Mouse (Mus musculus) heart, postnatal 14 days (tissue): ENCODE measurements around the gene Abhd18. TPM values are rescaled to one million over a fixed set of nuclear protein-coding genes. Genes with fewer than 3 reads are reported as not detected.
"Not testable (repeated sequence)": the region's sequence is repeated elsewhere in the genome, so short reads cannot be mapped to it uniquely, and the experiment has no call there.

ENCODE experiments used
- DNase-seq, 2 experiments: peaks; one replicate each; pipeline ENCODE4 v3.0.0; 2021 to 2022
- intact Hi-C: fragments of 180-260 bp; cut with DNase I; formaldehyde crosslinking; loops from one replicate; pipeline ENCODE4 v1.15.1; 2025
- long read RNA-seq, 2 experiments: library from polyadenylated mRNA; stranded (forward); transcript quantifications; one replicate each; pipeline ENCODE4 v2.0.0; 2021
- total RNA-seq, 2 experiments: library from RNA; stranded (reverse); gene quantifications; 2 replicates each; pipeline ENCODE4 v1.2.3; 2021

The Abhd18 gene
- total RNA-seq = 10 to 100 TPM; 65.1 to 65.4 TPM
- long read RNA-seq, experiment 1, full-length matches to known transcripts = 62 of 77 reads
- long read RNA-seq, experiment 1, partial matches to known transcripts = 7 of 77 reads
- long read RNA-seq, experiment 1, other reads (novel, unspliced or antisense) = 8 of 77 reads
- long read RNA-seq, experiment 2, full-length matches to known transcripts = 74 of 85 reads
- long read RNA-seq, experiment 2, partial matches to known transcripts = 11 of 85 reads
- long read RNA-seq, experiment 2, other reads (novel, unspliced or antisense) = 0 of 85 reads

GRCm38 (mm10) chr3:40846957-40847017 is at the start of gene Abhd18:
TSS of gene Abhd18 (plus strand) at chr3:40846970.
- DNase-seq = not testable (repeated sequence)
- intact Hi-C loops = loop anchor here (5.0 kb wide), 1 partner anchor 46 kb away; no protein-coding TSS in a partner anchor

DNA sequence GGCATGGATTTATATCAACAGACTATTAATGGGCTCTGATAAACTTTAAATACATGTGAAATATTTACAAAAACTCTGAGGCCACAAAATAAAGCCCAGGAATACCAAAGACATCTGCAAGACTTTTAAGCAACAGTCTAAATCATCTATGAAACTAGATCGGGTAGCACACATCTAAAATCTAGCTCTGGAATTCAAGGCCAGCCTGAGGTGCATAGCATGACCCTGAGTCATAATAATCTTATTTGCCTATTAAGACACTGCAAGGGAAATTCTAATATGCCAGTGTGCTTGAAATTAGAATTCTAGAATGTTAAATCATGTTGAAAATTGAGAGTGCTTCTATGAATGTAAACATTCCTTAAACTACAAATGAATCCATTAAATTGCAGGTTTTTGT is 48.7 kb upstream of the Abhd18 start:
- no peak for DNase-seq
- intact Hi-C loops = no loop called here

DNA sequence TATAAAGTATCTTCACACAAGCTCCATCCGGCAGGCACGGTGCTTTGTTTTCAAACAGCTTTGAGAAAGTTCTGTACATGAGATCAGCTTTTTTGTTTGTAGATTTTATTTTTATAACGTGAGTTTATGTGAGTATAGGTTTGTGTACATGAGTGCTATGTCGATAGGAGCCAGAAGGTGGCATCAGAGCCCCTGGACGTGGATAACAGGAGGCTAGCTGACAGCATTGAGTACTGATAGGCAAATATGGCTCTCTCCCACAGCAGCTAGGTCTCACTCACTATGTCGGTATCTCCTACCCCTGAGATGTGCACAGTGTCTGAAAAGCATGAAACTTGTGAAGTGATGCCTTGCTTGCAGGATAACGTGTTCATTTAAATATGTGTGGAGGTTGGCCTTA is 48.3 kb upstream of the Abhd18 start:
- intact Hi-C loops = no loop called here
- DNase-seq = peak; percentile 23 to 40

DNA sequence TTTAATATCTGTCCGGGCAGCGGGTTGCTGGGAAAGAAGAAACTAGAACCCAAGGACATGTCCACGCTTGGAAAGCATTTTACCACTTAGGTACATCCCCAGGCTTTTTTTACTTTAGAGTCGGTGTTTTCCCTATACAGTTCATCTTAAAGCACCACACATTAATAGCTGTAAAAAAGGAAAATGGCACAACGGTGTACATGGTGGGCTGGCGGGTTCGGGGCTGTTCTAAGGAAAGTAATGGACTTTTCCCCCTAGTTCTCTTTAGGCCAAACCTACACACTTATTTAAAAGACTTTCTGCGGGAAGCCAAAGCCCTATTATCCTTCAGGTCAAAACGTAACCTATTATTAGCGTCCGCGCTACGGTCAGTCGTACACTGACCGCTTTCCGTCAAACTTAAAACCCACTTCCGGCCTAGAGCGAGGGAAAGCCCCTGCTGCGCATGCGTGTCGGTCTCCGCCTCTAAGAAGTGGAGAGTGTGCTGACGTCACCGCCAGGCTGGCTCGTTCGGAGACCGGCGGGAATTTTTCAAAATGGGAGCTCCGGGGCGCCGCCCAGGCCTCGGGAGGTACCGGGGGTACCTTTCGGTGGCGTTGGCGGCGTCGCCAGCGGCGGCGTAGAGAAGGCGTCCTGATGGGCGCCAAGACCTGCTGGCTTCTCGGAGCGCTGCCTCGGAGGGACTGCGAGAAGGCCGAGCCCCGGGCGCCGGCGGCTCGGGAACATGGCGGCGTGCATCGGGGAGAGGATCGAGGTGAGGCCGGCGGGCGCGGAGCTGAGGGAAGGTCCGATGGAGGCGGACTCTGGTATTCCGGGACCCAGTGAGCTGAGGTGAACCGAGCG is 47.0 kb upstream of the Abhd18 start, which contains the start of gene Plk4:
TSS of gene Plk4 (plus strand) at position 490 of the 843 bp plus-strand sequence.
- peak; percentile 97 to 98 for DNase-seq
- intact Hi-C loops = loop anchor here (2.0 to 5.0 kb wide), 2 partner anchors 55 to 272 kb away; partner anchors contain the start of gene Hspa4l

GRCm38 (mm10) chr3:40800373-40800823 is 46.4 kb upstream of the Abhd18 start:
- peak in 1 of 2 experiments; percentile 33 for DNase-seq
- intact Hi-C loops = loop anchor here (2.0 to 5.0 kb wide), 2 partner anchors 56 to 273 kb away; partner anchors contain the start of gene Hspa4l

DNA sequence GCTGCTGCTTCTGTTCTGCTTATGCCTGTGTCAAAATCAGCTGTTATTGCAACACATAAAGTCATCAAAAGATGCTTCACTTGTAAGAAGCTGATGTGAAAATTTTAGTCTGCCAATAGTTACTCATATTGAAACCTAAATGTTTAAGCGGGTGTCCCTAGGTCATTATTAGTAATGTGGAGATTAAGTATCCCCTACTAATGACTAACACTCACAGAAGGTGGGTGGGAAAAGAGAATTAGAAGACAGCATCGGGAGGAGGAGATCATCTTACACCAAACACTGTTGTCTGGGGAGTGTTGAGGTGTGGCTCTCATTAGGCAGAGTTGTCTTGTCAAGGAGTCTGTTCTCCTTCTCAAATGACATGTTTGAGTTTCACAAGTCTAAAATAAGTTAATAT is 39.9 kb upstream of the Abhd18 start:
- DNase-seq = no peak
- intact Hi-C loops = no loop called here

- intact Hi-C loops = no loop called here
- DNase-seq = no peak
Measured at GRCm38 (mm10) chr3:40808686-40809085, 38.1 kb upstream of the Abhd18 start.

GRCm38 (mm10) chr3:40809894-40810293 is 36.9 kb upstream of the Abhd18 start:
- no peak for DNase-seq
- intact Hi-C loops = no loop called here

GRCm38 (mm10) chr3:40813275-40813674 is 33.5 kb upstream of the Abhd18 start:
- no peak for DNase-seq
- intact Hi-C loops = no loop called here

DNA sequence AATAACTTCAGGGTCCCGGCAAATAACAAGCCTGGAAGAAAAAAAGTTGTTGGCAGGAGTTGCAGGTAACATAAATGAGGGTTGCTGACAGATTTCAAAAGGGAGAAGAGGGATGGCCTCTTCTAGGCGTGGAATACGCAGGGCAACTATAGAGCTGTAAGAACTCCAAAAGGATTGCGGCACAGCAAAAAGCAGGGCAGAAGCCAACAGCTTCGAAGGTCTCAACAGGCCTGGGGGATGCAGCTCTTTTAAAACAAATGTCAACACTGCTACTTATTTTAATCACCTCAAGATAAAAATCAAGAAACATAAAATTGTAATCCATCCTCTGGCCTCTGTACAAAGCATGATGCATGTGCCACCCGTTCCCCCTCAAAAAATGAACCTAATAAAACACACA is 1.2 kb upstream of the Abhd18 start:
- not testable (repeated sequence) for DNase-seq

DNA sequence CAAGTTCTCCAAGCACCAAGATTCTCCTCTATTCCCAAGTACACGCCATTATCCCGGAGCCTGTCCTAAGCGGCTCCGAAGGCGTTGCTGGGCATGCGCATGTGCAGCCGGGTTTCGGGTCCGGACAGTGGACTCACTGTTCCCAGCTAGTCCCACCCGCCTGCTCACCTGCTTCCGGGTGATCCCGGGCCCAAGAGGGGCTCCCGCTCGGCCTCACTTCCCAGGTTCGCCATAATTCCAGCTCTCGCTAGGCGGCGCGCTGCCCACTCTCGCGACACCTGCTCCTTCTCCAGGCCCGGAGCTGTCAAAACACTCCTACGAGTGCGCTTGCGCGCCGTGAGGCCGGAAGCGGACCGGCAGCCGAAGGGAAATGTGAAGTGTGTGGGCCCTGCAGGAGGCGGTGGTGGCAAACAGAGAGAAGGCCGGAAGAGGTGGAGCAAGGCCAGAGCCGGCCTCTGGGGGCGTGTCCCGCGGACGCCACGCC is 255 bp upstream of the Abhd18 start, which contains the start of gene Mfsd8:
TSS of gene Mfsd8 (minus strand) at position 414 of the 484 bp plus-strand sequence.
- intact Hi-C loops = loop anchor here (5.0 kb wide), 1 partner anchor 46 kb away; no protein-coding TSS in a partner anchor
- peak; percentile 94 for DNase-seq

More for the DNA sequence above, 1.2 kb upstream of the Abhd18 start:
- intact Hi-C loops = loop anchor here (5.0 kb wide), 1 partner anchor 47 kb away; no protein-coding TSS in a partner anchor

GRCm38 (mm10) chr3:40847018-40847417 is 248 bp downstream of the Abhd18 start:
- intact Hi-C loops = loop anchor here (5.0 kb wide), 1 partner anchor 45 kb away; no protein-coding TSS in a partner anchor
- DNase-seq = peak; percentile 49 to 53

GRCm38 (mm10) chr3:40847936-40848335 is 1.2 kb downstream of the Abhd18 start:
- intact Hi-C loops = loop anchor here (5.0 kb wide), 1 partner anchor 44 kb away; no protein-coding TSS in a partner anchor
- DNase-seq = not testable (repeated sequence)

DNA sequence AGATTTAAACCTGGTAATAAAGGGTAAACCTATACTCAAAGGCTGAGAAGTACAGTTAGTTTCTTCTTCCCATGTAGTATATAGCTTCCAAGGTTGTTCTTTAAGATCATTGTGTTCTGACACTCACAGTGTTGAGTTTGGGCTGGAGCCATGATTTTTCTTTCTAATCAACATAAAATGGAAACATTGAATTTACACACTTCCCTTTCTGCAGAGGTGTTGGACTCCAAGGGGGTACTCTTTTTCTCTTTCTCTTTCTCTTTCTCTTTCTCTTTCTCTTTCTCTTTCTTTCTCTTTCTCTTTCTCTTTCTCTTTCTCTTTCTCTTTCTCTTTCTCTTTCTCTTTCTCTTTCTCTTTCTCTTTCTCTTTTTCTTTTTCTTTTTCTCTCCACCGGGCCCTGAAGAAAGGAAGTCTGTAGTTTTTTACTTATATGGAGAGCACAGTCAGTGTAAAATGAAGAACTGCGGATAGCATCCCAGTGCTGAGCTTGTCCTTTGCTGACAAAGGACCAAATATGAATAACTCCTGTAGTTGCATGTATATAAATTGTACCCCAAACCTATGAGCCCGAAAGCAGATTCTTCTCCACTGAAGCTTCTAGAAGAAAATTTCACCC is 6.5 kb downstream of the Abhd18 start:
- DNase-seq, intact Hi-C loops: not testable (repeated sequence)

DNA sequence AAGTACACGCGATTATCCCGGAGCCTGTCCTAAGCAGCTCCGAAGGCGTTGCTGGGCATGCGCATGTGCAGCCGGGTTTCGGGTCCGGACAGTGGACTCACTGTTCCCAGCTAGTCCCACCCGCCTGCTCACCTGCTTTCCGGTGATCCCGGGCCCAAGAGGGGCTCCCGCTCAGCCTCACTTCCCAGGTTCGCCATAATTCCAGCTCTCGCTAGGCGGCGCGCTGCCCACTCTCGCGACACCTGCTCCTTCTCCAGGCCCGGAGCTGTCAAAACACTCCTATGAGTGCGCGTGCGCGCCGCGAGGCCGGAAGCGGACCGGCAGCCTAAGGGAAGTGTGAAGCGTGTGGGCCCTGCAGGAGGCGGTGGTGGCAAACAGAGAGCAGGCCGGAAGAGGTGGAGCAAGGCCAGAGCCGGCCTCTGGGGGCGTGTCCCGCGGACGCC is 47.1 kb downstream of the Abhd18 start:
- peak; percentile 97 for DNase-seq
- intact Hi-C loops = loop anchor here (5.0 kb wide), 1 partner anchor 47 kb away; the partner anchor contains the start of genes Abhd18 and Mfsd8

DNA sequence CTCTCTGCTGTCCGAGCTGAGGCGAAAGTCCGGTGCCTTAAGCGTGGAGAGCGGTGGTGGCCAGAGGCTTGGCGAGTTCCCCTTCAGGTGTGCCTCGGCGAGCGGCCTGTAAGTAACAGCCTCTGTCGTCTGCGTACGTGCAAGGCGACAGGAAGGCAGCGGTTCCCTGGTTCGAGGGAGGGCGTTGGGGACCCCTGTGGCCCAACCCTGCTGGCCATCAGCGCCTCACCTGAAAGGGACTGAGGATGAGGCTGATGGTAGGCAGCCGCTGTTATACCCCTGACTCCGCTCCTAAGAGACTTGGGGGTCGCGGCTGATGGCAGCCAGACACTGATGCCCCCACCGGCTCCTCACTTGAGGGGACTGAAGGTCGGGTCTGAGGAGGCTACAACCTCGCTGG is 47.6 kb downstream of the Abhd18 start:
- intact Hi-C loops = loop anchor here (5.0 kb wide), 1 partner anchor 47 kb away; the partner anchor contains the start of genes Abhd18 and Mfsd8
- peak; percentile 23 to 30 for DNase-seq

DNA sequence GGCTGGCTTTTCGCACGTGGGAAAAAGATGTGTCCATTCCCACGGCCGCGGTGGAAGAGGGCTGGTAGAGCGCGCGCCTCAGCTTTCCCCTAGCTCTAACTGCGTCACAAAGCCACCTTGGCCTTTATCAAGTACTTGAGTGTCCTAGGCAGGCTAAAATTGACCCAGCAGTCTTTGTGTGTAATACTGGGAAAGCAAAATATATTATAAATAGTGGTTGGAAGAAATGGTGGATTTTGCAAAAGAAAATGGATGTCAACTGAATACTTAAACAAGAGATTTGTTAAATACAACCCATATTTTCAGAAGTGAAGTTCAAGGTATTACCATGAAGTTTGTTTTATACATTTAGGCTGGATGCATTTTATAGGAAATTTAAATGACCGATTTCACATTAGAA is 55.7 kb downstream of the Abhd18 start, which contains the start of gene 1700034I23Rik:
TSS of gene 1700034I23Rik (minus strand) at position 101 of the 400 bp plus-strand sequence.
- DNase-seq, intact Hi-C loops: not testable (repeated sequence)

DNA sequence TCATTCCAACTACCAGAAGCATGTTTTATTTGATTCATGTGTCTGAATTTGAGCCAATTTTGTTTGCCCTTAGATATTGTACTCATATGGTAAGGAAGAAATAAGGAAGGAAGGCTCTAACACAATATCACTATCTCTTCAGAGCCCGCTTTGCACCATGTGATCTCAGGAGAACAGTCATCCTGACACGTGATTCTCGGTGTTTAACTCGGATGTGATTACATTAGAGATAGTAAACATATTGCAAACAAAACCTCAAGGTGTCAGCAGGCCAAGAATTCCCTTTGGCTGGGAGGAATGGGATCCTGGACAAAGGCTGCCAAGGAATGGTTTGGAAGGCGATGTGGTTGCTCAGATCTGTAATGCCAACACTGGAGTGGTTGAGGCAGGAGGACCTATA is 91.4 kb downstream of the Abhd18 start:
- intact Hi-C loops = no loop called here
- DNase-seq = no peak

DNA sequence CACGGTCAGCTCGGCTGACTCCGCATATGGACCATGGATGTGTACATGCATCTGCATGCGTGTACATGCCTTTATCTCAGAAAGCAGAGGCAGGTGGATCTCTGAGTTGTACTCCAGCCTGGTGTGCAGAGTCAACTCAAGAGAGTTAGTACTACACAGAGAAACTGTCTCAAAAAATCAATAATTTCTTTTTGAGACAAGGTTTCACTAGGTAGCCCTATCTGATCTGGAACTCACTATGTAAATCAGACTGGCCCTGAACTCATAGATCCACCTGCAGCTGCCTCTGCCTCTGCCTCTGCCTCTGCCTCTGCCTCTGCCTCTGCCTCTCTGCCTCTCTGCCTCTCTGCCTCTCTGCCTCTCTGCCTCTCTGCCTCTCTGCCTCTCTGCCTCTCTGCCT is 91.8 kb downstream of the Abhd18 start:
- intact Hi-C loops = no loop called here
- DNase-seq = no peak

DNA sequence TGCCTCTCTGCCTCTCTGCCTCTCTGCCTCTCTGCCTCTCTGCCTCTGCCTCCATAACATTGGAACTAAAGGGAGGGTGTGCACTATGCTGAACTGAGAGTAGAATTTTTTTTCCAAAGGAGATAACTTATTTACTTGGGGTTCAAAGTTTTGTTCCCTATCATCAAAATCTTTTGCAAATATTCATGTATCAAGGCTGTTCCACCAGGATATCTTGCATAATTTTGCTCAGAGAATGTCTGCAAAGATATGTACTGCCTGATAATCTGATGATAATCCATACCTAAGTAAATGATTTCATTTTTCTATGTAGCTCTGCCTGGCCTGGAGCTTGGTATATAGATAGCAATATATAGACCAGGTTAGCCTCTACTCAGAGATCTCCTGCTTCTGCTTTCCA is 92.2 kb downstream of the Abhd18 start:
- intact Hi-C loops = no loop called here

More for the DNA sequence above, 92.2 kb downstream of the Abhd18 start:
- no peak for DNase-seq
